Mouse (Mus musculus) left cerebral cortex, postnatal 14 days (tissue): ENCODE data around the gene Afmid. TPM values are rescaled to one million over a fixed set of nuclear protein-coding genes. Genes with fewer than 3 reads are reported as not detected.
"Not testable (repeated sequence)": the region's sequence is repeated elsewhere in the genome, so short reads cannot be mapped to it uniquely, and the experiment has no call there.

ENCODE experiments used
- DNase-seq, 2 experiments: peaks; one replicate each; pipeline ENCODE4 v3.0.0; 2021 to 2022; ENCODE audit warnings: low spot score in 2 of 2, mixed read lengths in 1 of 2
- intact Hi-C: fragments of 180-260 bp; cut with DNase I; formaldehyde crosslinking; loops from one replicate; pipeline ENCODE4 v1.15.1; 2025
- long read RNA-seq, 2 experiments: library from polyadenylated mRNA; stranded (forward); transcript quantifications; one replicate each; pipeline ENCODE4 v2.0.0; 2021
- total RNA-seq, 2 experiments: library from RNA; stranded (reverse); gene quantifications; 2 replicates each; pipeline ENCODE4 v1.2.3; 2021

The Afmid gene
- total RNA-seq: 1 to 10 TPM; 7.0 to 8.4 TPM
- long read RNA-seq, experiment 1, partial matches to known transcripts: 5 of 10 reads
- long read RNA-seq, experiment 1, other reads (novel, unspliced or antisense): 5 of 10 reads
- long read RNA-seq, experiment 2, partial matches to known transcripts: 2 of 5 reads
- long read RNA-seq, experiment 2, other reads (novel, unspliced or antisense): 3 of 5 reads

DNA sequence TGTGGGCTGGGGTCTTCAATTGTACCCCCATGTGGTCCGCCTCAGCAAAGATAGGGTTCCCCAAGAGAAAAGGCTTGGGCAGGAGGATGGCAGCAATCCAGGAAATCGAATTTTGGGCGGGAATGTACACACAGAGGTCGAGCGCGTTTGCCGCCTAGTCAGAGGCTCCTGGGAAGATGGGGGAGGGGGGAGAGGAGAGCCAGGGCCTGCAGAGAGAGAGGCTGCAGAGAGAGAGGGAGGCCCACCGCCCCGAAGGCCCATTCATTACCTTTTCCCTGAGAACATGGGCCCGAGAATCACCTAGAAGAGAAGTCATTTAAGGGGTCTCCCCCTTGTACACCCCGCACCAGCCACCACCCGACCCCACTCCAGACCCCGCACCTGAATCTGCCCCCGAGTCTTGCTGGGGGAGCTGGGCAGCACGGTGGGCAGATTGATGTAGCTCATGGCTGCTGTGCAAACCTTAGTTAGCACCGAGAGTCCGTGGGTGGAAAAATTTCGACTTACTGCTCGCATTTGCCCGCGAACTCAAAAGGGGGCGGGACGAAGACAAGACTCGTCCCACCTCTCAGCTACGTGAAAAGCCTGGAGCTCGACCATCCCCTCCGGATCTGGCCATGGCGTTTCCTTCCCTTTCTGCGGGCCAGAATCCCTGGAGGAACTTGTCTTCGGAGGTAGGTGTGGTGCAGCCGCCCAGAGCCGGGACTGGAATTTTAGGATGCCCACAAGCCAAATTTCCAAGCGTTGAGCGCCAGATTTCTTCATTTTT is at the start of gene Afmid, which contains the start of gene Tk1:
Gene Afmid (plus strand): TSS at position 592 of the 769 bp plus-strand sequence.
Gene Tk1 (minus strand): TSS at position 760 of the 769 bp plus-strand sequence.
- peak; percentile 64 to 71 for DNase-seq
- intact Hi-C loops: loop anchor here (2.0 kb wide), 1 partner anchor 35 kb away; no protein-coding TSS in a partner anchor

GRCm38 (mm10) chr11:117776085-117776792 is 49.5 kb upstream of the Afmid start:
- DNase-seq: no peak
- intact Hi-C loops: no loop called here

- intact Hi-C loops: no loop called here
- DNase-seq: no peak
These were observed 48.6 kb upstream of the Afmid start for GRCm38 (mm10) chr11:117777111-117777510.

- no peak for DNase-seq
- intact Hi-C loops: no loop called here
These were observed 47.7 kb upstream of the Afmid start for GRCm38 (mm10) chr11:117778031-117778430.

- intact Hi-C loops: no loop called here
- no peak for DNase-seq
These were observed 46.8 kb upstream of the Afmid start for GRCm38 (mm10) chr11:117778851-117779433.

DNA sequence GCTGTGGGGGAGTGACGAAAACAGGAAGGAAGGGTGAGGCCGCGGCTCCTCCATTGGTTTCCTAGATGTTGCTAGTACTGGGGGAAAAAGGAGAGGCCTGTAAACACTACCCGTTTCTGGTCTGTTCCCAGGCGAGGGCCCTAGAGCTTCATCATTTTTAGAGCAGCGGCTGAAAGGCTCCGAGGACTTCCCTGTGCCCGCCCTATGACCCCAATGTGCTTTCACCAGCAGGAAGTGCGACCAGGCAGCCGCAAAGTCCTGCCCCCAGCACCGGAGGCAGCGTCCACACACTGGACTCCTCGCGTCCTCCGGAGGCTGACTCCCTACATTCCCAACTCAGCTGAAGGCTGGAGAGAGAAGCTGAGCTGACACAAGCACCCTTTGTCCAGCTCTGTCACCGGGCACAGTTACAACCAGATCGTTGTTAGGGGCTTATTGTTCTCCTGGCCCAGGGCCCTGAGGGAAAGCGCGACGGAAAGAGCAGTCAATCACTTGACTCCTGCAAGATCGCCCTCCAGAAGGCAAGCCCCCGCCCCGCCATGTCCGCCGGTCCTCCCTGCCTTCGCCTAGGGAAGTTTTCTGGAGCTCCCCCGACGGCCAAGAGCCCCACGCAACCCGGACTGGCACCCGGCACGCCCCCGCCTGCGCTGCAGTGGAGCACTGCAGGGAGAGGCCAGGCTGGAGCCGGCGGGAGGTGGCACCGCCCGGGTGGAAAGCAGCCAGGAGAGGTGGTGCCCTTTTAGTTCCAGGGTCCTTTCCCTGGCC is 46.1 kb upstream of the Afmid start:
- intact Hi-C loops: no loop called here

DNA sequence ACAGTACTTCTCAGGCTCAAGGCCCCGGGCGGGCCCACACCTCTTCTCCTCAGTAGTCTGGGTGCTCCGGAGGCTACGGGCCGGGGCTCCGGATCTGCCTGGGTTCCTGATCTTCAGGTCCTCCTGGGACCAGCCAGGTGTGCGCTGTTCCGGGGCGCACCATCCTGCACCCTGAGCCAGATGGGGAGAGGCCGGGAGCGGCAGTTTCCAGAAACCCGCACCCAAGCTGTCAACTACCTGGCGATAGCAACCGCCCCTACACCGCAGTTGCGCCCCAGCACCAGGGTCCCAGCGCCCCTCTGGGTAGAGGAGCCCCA is 45.6 kb upstream of the Afmid start:
- no peak for DNase-seq
- intact Hi-C loops: no loop called here

More for the DNA sequence above, 46.1 kb upstream of the Afmid start:
- DNase-seq: peak; percentile 45 to 50

DNA sequence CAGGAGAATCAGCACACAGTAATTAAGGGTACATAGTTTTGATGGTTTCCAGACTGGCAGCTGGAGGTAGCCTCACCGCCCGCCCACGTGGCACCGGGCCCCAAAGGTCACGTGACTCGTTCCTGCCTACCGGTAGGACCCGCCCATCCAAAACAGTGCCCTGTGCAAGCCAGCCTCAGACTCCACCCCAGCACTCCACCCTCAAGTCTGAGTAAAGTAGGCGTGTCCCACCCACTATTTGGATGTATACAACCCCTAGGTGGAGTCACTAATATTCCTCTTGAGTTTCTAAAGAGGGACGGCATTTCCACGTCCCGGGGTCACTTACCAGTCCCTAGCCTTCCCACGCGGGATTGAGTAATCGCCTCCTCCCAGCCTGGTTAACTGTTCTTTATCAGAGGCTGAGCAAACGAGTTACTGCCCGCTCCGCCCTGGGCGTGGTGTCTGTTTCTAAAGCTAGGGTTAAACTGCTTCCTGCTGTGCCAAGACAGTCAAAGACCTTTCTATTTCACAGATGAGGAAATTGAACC is 45.1 kb upstream of the Afmid start:
- no peak for DNase-seq
- intact Hi-C loops: no loop called here

- intact Hi-C loops: no loop called here
- DNase-seq: peak in 1 of 2 experiments; percentile 48
These were observed 44.4 kb upstream of the Afmid start for GRCm38 (mm10) chr11:117781199-117781821.

GRCm38 (mm10) chr11:117781993-117782704 is 43.6 kb upstream of the Afmid start, which contains the start of the genes Tmc8 and Tmc6:
Gene Tmc8 (plus strand): TSS chr11:117782076.
Gene Tmc6 (minus strand): TSS chr11:117782198.
- no peak for DNase-seq
- intact Hi-C loops: no loop called here

- intact Hi-C loops: no loop called here
- no peak for DNase-seq
These were observed 43.1 kb upstream of the Afmid start for GRCm38 (mm10) chr11:117782705-117783034.

DNA sequence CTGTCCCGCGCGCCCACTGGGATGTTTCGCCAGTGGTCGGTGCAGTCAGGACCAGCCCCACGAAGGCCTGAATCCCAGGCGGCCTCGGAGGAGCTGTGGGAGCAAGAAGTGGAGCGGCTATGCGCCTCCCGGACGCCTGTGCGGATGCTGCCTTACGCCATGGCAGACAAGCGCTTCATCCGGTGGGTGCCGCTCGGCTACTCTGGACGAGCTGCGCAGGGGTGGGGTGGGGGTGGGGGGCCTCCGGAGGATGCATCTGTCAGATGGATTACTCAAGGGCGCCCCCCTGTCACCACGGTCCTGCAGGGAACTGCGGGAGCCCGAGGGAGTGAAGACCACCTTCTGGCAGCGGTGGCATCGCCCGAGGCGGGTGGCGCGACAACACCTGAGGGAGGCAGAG is 42.6 kb upstream of the Afmid start:
- intact Hi-C loops: no loop called here
- peak; percentile 71 to 75 for DNase-seq

DNA sequence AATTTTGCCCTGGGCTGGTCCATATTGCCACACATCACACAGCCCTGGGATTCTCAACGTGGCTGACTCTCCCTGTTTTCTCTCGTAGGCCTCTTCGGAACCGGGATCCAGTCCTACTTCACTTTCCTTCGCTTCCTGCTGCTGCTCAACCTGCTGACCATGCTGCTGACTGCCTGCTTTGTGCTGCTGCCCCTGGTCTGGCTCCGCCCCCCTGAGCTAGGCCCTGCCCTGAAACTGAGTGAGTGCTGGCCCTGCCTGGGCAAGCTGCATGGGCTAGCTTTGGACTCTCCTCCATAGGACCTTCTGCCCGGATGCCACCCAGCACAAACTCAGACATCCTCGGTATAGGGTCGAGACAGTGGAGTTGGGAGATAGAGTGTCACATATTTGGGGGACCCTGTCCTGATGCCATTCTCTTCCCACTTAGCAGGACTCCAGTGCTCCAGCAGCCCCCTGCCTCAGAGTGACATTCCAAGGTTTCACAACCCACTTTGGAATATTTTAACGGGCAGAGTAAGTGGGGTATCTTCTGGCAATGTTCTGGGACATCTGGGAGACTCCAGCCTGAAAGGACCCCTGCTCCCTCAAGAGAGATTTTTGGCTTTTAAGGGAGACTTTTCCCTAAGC is 41.9 kb upstream of the Afmid start:
- DNase-seq: no peak
- intact Hi-C loops: no loop called here

DNA sequence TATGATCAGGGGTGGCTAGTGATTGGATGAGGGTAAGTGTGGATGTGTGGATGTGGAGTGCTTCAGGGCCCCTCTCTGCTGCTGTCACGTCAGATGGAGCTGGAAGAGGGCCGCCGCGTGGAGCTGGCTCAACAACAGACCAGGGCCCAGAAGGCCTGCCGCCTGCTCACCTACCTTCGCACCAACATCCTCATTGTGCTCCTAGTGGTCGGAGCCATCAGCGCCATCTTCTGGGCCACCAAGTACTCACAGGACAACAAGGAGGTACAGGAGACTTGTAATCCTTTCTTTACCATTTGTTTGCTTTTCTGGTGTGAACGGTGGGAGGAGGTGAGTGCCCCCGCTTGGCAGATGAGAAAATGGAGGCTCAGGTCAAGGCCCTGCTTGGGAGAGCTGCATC is 39.4 kb upstream of the Afmid start:
- intact Hi-C loops: loop anchor here (5.0 kb wide), 1 partner anchor 74 kb away; no protein-coding TSS in a partner anchor
- DNase-seq: no peak

DNA sequence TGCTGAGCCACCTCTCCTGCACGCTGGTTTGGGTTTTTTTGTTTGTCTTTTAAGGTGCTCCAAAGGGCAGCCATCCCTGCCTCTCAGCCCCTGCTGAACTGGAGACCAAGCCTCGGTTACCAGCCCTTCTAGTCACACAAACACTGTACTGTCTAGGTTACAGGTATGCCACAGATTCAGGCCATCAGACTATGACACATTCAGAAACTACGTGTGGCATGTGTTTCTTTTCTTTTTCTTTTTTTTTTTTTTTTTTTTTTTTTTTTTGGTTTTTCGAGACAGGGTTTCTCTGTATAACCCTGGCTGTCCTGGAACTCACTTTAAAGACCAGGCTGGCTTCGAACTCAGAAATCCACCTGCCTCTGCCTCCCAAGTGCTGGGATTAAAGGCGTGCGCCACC is 37.2 kb upstream of the Afmid start:
- intact Hi-C loops: loop anchor here (5.0 kb wide), 1 partner anchor 76 kb away; no protein-coding TSS in a partner anchor
- DNase-seq: not testable (repeated sequence)

GRCm38 (mm10) chr11:117790286-117790685 is 35.4 kb upstream of the Afmid start:
- intact Hi-C loops: loop anchor here (2.0 kb wide), 1 partner anchor 35 kb away; the partner anchor contains the start of gene Afmid
- peak; percentile 64 to 77 for DNase-seq

GRCm38 (mm10) chr11:117790703-117791440 is 34.9 kb upstream of the Afmid start:
- intact Hi-C loops: loop anchor here (2.0 kb wide), 1 partner anchor 34 kb away; the partner anchor contains the start of gene Afmid
- no peak for DNase-seq
